Mouse (Mus musculus) lung, adult 2 months (tissue): ENCODE measurements around the gene Gm37240.

Source experiments
- CTCF ChIP-seq: fragments of 200-500 bp; IDR thresholded peaks from 2 replicates; pipeline ENCODE4 v1.5.1; 2011; ENCODE audit warnings: mild to moderate bottlenecking, low read length, control low read depth; ENCODE audit not compliant: insufficient read depth
- POLR2A ChIP-seq: fragments of 200-500 bp; IDR thresholded peaks from 2 replicates; pipeline ENCODE4 v1.6.1; 2011; ENCODE audit warnings: low read depth, mild to moderate bottlenecking, control low read depth, low read length, borderline replicate concordance; ENCODE audit errors: extremely low read depth

DNA sequence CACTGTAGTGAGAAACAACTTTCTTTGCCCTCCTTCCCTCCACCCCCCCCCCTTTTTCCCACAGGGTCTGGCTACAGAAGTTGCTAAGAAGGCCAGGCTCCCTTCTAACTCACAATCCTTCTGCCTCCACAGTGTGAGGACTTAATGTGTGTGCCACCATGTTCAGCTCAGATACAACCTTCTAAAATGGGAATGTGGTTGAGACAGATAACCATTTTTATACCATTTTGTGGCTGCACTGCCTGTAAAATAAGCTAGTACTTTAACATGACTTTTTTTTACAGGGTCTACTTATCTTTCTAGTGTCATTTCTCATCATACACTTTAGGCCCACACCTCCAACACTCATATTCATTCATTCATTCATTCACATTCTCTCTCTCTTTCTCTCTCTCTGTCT is 1346.7 kb downstream of the Gm37240 start:
- TF ChIP-seq POLR2A (no peak), CTCF (no peak)
